Mouse (Mus musculus) mouse trophoblast stem cell (cell line): ENCODE results near the gene C8g.

ENCODE experiments used
- in situ Hi-C, 2 experiments: fragments of 300-500 bp; cut with MseI, MboI; formaldehyde crosslinking; loops; 2 replicates in 1 of 2; 3 replicates in 1 of 2; pipeline ENCODE4 v1.15.1; 2025

Gene C8g

GRCm38 (mm10) chr2:25501593-25502486 lies at the start of gene C8g:
Gene C8g (minus strand): TSS chr2:25501719.
- in situ Hi-C loops, result no loop called here

DNA sequence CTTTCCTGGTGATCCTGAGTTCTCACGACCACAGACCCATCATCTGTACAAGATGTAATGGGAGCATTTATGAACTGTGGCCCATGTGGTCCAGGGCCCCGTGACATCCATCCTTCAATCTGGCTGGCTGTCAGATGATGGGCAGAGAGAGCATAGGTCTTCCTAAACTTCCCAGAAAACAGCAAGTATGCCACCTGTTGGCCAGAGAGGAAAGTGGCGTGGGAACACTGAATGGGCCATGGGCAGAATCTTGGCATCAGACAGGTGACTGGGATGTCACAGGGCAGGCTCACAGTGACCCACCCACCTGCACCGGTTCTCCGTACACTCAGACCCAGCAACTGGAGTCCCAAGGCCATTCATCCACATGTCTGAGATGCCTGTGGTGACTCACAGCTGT lies 49.7 kb upstream of the C8g start:
- in situ Hi-C loops, result no loop called here

GRCm38 (mm10) chr2:25549021-25549991 lies 47.8 kb upstream of the C8g start:
- in situ Hi-C loops, result no loop called here

GRCm38 (mm10) chr2:25546811-25547491 lies 45.4 kb upstream of the C8g start, which contains the start of gene Traf2:
Gene Traf2 (minus strand): TSS chr2:25546940.
- in situ Hi-C loops, result no loop called here

DNA sequence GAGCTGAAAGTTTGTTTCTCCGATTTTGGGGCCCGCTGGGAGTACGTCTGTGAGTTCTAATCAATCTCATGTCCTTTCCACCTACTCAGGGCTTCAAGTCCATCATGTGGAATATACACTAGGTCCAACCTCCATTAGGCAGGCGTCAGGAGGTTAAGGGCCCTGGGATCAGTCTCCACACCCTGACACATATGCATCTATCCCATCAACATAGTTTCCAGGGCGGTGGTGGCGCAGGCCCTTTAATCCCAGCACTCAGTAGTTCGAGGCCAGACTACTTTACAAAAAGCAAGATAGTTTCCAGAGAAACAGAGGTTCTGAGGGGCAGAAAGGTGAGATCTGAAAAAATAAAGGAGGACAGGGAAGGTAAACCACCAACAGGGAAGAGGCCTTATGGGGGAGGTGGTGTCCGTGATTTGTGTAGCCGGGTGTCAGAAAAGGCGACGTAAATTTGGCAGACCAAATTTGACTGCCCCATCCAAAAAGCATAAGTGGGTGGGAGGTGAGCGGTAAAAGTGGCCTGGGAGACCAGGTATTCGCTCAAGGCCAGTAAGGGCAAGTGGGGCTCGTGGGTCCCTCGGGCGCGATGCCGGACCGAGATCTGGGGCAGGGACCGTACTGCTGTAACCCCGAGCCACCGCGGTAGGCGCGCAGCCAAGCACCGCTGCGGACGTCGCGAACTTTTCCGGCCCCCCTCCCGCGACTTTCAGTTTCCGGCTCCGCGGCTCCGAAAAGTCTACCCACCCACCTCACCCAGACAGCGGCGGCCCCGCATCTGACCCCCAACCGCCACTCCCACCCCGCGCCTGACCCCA lies 44.7 kb upstream of the C8g start:
- in situ Hi-C loops, result no loop called here

GRCm38 (mm10) chr2:25541644-25542367 lies 40.3 kb upstream of the C8g start:
- in situ Hi-C loops, result no loop called here

DNA sequence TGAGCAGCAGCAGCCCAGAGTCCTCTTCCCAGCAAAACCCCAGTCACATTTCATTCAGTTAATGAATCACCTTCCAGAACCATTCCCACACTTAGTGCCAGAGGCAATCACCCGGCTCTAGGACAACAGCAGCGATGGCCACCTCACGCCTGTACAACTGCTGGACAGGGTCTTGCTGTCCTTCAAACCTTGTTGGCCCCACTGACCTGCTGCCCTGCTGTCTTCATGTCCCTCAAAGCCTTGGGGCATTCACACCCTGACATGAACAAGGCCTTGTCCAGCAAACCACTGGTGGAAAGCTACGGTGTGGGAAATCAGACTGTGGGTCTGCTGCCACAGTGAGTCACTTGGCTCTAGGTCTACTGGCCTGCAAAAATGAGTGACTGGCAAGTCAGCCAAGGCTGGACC lies 39.0 kb upstream of the C8g start:
- in situ Hi-C loops, result no loop called here

DNA sequence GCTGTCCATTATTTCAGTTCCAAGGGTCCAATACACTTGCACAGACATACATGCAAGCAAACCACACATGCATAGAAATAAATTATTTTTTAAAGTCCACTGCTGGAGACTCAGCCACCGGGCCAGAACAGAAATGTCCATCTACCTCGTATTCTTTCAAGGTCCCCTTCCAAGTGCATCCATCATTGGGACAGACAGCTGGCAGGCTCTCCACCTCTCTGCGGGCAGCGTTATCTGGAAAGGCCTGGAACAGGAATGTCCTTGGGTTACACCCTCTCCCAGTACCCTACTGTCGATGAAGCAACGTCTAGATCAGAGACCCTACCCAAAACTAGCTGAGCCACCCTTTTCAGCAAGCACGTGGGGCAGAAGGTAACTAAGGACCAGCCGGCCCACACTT lies 35.0 kb upstream of the C8g start:
- in situ Hi-C loops, result no loop called here

DNA sequence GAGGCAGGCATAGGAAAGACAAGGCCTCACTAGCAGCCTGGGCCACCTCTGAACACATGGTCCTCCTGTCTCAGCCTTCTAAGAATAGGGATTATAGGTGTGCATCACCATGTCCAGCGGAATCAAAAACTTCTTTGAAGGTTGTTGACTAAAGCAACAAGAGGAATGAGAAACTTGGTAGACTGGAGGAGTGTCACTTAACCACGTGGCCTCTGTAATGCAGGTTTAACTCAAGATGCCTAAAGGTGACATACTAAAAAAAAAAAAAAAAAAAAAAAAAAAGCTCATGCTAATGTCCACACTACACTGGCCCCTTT lies 33.3 kb upstream of the C8g start:
- in situ Hi-C loops, result no loop called here

- in situ Hi-C loops, result no loop called here
Measured at GRCm38 (mm10) chr2:25534178-25534865, 32.8 kb upstream of the C8g start.

DNA sequence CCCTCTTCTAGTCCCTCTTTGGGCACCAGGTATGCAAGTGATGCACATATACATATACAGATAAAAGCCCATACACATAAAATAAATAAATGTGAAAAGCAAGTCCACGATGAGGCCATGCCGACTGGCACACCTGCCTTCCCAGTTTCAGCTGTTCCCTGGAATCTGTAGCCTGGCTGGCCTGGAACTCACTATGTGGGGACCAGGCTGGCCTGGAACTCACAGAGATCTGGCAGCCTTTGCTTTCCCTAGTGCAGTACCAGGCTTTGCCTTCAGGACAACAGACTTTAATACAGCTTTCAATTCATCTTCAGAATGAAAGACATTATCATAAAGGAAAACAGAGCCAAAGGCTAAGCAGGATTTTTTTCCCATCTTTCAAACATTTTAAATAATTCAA lies 32.2 kb upstream of the C8g start:
- in situ Hi-C loops, result no loop called here

DNA sequence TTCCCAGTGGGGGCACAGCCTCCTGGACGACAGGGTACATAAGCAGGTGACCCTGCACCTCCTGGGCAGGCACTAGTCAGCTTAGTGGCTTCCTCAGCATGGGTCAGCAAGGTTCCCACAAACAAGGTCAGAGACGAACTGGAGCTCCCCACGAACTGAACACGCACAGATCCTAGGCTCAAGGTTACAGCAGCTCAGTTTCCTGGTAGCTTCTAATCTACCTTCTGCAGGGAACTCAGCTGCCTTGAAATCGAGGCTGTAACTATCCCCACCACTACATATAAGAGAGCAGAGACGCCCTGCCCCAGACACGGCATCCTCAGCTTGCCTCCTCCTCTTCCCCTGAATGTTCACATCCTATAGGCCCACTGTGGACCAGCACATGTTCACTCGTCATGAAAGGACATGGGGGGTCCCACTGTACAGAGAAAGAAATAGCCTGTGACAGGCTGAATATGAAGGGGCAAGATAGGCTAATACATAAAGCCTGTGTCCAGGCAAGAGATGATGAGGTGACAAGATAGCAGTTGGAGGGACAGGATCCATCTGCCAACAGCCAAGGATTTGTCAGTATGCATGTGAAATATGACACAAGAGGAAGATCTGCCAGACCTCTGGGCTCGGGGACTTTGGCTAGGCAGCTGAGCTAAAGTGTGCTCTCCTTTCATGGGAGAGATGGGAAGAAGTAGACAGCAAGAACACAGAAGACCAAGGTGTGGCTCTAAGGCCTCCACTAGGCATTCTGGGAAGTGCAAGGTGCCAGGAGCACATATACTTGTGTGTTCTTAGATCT lies 25.2 kb upstream of the C8g start:
- in situ Hi-C loops, result no loop called here

- in situ Hi-C loops, result no loop called here
Measured at GRCm38 (mm10) chr2:25509912-25510311, 8.4 kb upstream of the C8g start.

DNA sequence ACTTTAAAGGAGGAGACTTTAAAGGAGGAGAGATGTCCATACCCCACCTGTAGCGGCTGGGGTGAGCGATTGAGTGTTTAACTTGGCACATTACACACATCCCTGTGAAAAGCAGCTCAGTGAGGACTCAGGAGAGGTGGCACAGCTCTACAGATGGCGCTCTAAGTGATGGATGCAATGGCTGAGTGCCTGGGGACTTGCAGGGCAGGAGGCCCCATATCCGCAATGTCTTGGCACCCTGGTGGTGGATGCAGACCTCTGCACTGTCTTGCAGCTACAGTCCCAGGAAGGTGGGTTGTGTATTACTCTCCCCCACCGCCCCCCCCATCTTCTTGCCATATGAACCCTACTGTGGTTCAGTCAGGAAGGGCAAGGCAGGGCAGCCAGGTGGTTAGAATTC lies 5.4 kb upstream of the C8g start:
- in situ Hi-C loops, result no loop called here

GRCm38 (mm10) chr2:25505860-25506259 lies 4.3 kb upstream of the C8g start:
- in situ Hi-C loops, result no loop called here

GRCm38 (mm10) chr2:25505000-25505399 lies 3.5 kb upstream of the C8g start:
- in situ Hi-C loops, result no loop called here

DNA sequence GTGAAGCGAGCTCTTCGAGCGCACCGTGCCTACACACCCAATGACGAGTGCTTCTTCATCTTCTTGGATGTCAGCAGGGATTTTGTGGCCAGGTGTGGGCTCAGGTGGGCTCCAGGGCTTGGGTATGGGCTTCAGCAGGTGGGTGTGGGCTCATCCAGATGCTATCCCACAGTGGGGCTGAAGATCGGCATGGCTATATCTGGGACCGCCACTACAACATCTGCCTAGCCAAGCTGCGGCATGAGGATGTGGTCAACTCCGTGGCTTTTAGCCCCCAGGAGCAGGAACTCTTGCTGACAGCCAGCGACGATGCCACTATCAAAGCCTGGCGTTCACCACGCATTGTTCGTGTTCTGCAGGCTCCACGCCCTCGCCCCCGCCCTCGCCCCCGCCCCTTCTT lies 3.0 kb upstream of the C8g start:
- in situ Hi-C loops, result no loop called here

DNA sequence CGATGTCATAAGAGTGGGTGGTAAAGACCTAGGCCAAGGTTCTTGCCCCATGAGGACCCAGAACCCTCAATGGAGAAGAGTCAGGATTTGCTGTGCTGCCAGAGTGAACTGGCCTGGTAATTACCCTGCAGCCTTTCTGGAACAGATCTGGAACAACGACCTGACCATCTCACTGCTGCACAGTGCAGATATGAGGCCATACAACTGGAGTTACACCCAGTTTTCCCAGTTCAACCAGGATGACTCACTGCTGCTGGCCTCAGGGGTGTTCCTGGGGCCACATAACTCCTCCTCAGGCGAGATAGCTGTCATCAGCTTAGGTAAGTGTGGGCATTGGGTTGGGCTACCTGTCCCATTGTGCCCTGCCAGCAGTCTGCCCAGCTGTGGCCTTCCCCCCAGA lies 1.2 kb upstream of the C8g start:
- in situ Hi-C loops, result no loop called here
